Mouse (Mus musculus) G1E (cell line): ENCODE measurements at regions not wholly inside any gene's neighbourhood (a gene's known extent, or its start where the extent isn't known, plus 50 kb on each side); places are given as distances from the start of the nearest gene placed in this dataset.

Source experiments
- CTCF ChIP-seq: IDR thresholded peaks from 2 replicates; pipeline ENCODE4 v1.5.1; 2012; ENCODE audit warnings: low read depth, low read length, inconsistent platforms, mixed read lengths
- GATA1 ChIP-seq: IDR thresholded peaks from 2 replicates; pipeline ENCODE4 v1.6.1; 2012; ENCODE audit warnings: borderline replicate concordance, low read length, inconsistent platforms, mixed read lengths
- TAL1 ChIP-seq: conservative IDR thresholded peaks from 2 replicates; pipeline ENCODE4 v1.6.1; 2012; ENCODE audit warnings: low read depth, low read length, inconsistent platforms, mixed read lengths

DNA sequence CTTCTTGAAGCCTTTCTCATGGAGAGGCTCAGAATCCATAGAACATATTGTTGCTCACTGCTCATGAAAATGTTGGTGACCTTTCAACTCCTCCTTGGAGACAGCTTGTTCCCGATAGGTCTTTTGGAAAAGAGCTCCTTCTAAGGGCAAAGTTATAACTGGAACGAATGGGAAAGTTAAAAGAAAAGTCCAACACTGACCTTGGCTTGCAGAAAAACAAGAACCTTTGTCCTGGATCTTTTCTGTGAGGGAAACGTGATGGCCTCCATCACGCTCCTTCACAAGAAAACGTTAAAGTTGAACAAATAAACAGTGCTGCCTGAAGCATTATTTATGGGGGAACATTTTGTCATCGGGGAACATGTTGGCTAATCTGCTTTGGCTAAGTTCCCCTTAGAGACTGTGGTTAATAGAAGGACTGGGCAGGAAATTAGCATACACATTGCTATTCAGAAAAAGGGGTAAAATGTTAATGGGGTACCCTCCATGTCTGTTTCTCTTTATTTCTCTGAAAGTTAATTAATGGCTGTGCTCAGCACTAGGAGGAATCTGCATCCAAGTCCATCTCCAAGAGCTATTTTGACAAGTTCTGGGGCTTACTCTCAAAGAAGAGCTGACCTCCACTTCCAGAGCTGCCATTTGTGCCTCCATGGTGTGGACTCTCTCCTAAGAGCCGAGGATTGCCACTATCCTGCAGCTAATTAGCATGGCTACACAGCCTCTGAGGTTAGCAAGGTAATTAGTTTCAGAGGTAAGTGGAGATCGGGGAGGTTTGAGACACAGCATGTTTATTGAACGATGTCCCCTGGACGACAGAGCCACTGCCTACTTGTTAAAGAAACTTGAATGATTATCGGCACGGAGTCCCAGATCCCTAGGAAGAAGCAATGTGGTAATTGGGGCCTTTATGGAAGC is 161.0 kb upstream of the Peli2 start:
- TF ChIP-seq TAL1 = no peak
- no peak for TF ChIP-seq CTCF
- no peak for TF ChIP-seq GATA1
